Mouse (Mus musculus) ES-E14 (cell line): ENCODE measurements around the gene Fam184a. TPM values are rescaled to one million over a fixed set of nuclear protein-coding genes. Genes with fewer than 3 reads are reported as not detected.

Experiments
- DNase-seq: peaks from one replicate; pipeline ENCODE4 v3.0.0-alpha.2; 2013; ENCODE audit warnings: low read depth, low spot score
- H3K27ac ChIP-seq: 2 replicates; pipeline ENCODE4 v1.5.1; 2012; ENCODE audit warnings: low read depth, mild to moderate bottlenecking, low read length, moderate library complexity, mixed read lengths; ENCODE audit not compliant: poor library complexity, insufficient read depth, severe bottlenecking
- H3K36me3 ChIP-seq: 2 replicates; pipeline ENCODE4 v1.6.1; 2012; ENCODE audit warnings: mild to moderate bottlenecking, low read length, moderate library complexity, mixed read lengths; ENCODE audit not compliant: control insufficient read depth, poor library complexity, insufficient read depth, severe bottlenecking
- H3K4me1 ChIP-seq, 2 experiments: fragments of 150-350 bp in 1 of 2; sonication (generic) in 1 of 2; 2 replicates each; pipeline ENCODE4 v1.6.1; 2012; ENCODE audit warnings: low read length in 2 of 2, mild to moderate bottlenecking in 1 of 2, mixed read lengths in 1 of 2; ENCODE audit not compliant: control insufficient read depth in 2 of 2, insufficient read depth in 2 of 2, poor library complexity in 1 of 2
- H3K4me3 ChIP-seq, 2 experiments: fragments of 150-350 bp in 1 of 2; sonication (generic) in 1 of 2; 2 replicates each; pipeline ENCODE4 v1.5.1; 2012; ENCODE audit warnings: low read length in 2 of 2, low read depth in 1 of 2, mild to moderate bottlenecking in 1 of 2, mixed read lengths in 1 of 2; ENCODE audit not compliant: insufficient read depth in 1 of 2, poor library complexity in 1 of 2, severe bottlenecking in 1 of 2
- H3K9ac ChIP-seq: 2 replicates; pipeline ENCODE4 v1.6.1; 2012; ENCODE audit warnings: low read depth, mild to moderate bottlenecking, low read length, mixed read lengths; ENCODE audit not compliant: poor library complexity, insufficient read depth, severe bottlenecking
- H3K9me3 ChIP-seq: fragments of 150-350 bp; sonication (generic); 2 replicates; pipeline ENCODE4 v1.6.1; 2012; ENCODE audit warnings: low read depth, mild to moderate bottlenecking, low read length; ENCODE audit not compliant: control insufficient read depth, insufficient read depth
- CHD2 ChIP-seq: IDR thresholded peaks from 2 replicates; pipeline ENCODE4 v1.6.1; 2014; ENCODE audit warnings: mild to moderate bottlenecking, low read depth, low read length, inconsistent platforms
- HCFC1 ChIP-seq: IDR thresholded peaks from 2 replicates; pipeline ENCODE4 v1.6.1; 2012; ENCODE audit warnings: low read length, inconsistent platforms, borderline replicate concordance; ENCODE audit not compliant: insufficient read depth
- MAFK ChIP-seq: IDR thresholded peaks from 2 replicates; pipeline ENCODE4 v1.6.1; 2014; ENCODE audit warnings: mild to moderate bottlenecking, low read depth, low read length, inconsistent platforms; ENCODE audit not compliant: insufficient read depth
- ZC3H11A ChIP-seq: IDR thresholded peaks from 2 replicates; pipeline ENCODE4 v1.6.1; 2012; ENCODE audit warnings: low read depth, mild to moderate bottlenecking, inconsistent platforms, low read length, borderline replicate concordance
- ZNF384 ChIP-seq: IDR thresholded peaks from 2 replicates; pipeline ENCODE4 v1.6.1; 2012; ENCODE audit warnings: low read depth, low read length, inconsistent platforms
- in situ Hi-C, 2 experiments: fragments of 600-800 bp; cut with MboI; formaldehyde crosslinking; loops; one replicate each; pipeline ENCODE4 v1.15.1; 2025; ENCODE audit warnings: low sequenced_read_pairs in 2 of 2, inconsistent platforms in 1 of 2; ENCODE audit not compliant: unreplicated experiment in 2 of 2
- total RNA-seq: library from RNA; depleted of rRNA; stranded (reverse); fragments of 300-350 nt; gene quantifications from 2 replicates; pipeline ENCODE4 v1.2.3, GENCODE M21; 2012

Gene Fam184a
- total RNA-seq, 1 experiment = 2.4 TPM

DNA sequence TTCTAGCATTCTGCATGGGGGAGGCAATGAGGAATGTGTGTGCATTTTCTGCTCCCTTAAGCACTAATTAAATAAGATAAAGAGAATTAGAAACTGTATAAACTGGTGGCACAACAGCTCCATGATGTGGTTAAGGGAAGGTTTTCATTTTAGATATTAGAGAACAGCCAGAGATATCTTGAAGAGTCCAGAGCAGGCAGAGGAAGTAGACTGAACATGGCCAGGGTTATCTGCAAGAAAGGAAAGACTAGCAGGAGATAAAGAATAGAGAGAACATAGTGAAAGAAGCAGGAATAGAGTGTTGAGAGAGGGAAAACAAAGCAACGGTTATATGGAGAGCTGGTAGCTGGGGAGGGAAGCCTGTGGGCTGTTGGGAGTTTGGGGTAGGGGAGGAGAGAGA is 1.8 kb upstream of the Fam184a start:
- no peak overlapping the region for H3K9ac ChIP-seq
- H3K27ac ChIP-seq = no peak overlapping the region
- no peaks in the 10 kb centered on the region for H3K9me3 ChIP-seq
- no peak overlapping the region for H3K4me3 ChIP-seq
- no peak for TF ChIP-seq MAFK
- TF ChIP-seq ZC3H11A = no peak
- no peak for TF ChIP-seq HCFC1
- TF ChIP-seq ZNF384 = no peak
- TF ChIP-seq CHD2 = no peak
- no peak for DNase-seq
- in situ Hi-C loops = no loop called here
- no peaks in the 10 kb centered on the region for H3K36me3 ChIP-seq
- no peaks in the 10 kb centered on the region for H3K4me1 ChIP-seq

DNA sequence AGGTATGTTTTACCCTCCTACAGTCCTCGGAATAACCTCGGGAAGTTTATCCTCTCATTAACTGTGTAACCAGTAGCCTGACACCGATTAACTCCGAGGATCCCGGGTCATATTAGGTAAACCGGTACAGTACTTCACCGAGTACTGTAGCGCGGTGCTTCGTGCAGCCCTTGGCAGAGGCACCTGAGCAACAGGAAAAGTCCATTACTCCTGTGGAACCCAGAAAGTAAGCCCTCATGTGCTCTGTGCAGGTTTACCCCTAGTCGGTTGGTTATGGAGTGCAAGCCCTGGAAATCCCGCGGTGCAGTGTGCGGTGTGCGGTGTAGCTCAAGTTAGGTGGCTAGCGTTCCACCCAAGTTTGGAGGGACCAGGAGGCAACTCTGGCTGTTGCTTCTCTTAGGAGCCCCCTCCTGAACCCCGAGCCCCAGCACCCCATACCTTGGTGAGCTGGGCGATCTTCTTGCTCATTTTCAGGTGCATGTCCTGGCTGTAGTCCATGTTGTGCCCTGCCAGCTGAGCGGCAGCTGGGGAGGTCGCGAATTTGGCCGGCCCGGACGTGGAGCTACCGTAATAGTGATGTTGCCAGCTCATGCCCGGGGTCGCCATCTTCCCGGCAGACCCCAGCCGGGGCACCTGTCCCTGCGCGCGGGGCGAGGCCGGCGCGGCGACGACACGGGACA is 508 bp downstream of the Fam184a start:
- no peak overlapping the region for H3K27ac ChIP-seq
- H3K36me3 ChIP-seq = no peaks in the 10 kb centered on the region
- no peak for DNase-seq
- no peaks in the 10 kb centered on the region for H3K4me1 ChIP-seq
- H3K4me3 ChIP-seq = peak overlapping the region; percentile 79 to 87
- no peaks in the 10 kb centered on the region for H3K9me3 ChIP-seq
- in situ Hi-C loops = no loop called here
- H3K9ac ChIP-seq = peak overlapping the region; percentile 71; the same call in 1 of the 2 replicates
- no peak for TF ChIP-seq HCFC1
- TF ChIP-seq MAFK = no peak
- TF ChIP-seq ZC3H11A = no peak
- TF ChIP-seq ZNF384 = no peak
- no peak for TF ChIP-seq CHD2

DNA sequence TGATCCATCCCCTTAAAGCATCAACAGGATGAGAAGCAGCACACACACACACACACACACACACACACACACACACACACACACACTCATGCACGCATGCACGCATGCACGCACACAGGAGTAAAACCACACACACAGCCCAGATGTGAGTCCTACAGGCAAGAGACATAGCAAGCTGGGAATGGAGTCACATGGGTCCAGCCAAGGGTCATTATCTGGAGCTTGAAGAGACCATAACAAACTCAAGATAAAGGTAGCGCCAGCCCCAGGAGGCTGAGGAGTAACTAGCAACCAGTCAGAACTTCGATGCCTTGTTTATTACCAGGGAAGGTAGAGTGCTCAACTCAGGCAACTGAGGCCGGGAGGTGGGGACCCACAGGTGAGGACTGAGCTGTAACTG is 4.9 kb downstream of the Fam184a start:
- TF ChIP-seq ZC3H11A (no peak), HCFC1 (no peak), MAFK (no peak), ZNF384 (no peak), CHD2 (no peak)
- no peak for DNase-seq
- no peaks in the 10 kb centered on the region for H3K36me3 ChIP-seq
- no peak overlapping the region for H3K27ac ChIP-seq
- no peak overlapping the region for H3K4me3 ChIP-seq
- H3K9ac ChIP-seq = no peak overlapping the region
- no peaks in the 10 kb centered on the region for H3K4me1 ChIP-seq
- in situ Hi-C loops = no loop called here
- H3K9me3 ChIP-seq = no peaks in the 10 kb centered on the region

DNA sequence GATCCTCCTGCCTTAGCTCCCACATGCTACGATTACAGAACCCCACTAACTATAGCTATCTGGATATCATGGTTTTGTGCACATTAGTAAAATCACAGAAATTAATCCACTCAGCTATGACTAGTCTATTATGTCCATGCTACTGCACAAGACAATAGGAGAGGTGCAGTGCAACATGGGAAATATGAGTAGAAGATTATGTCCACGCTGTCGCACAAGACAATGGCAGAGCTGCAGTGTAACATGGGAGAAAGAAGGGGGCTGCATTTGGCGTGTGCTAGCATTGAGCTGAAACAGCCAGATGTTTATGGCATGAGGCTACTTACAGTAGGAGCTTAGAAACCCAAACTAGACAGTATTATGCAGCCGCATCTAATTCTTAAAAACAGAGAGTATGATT is 8.0 kb downstream of the Fam184a start:
- TF ChIP-seq MAFK (no peak), CHD2 (no peak), ZC3H11A (no peak), ZNF384 (no peak), HCFC1 (no peak)
- H3K4me1 ChIP-seq = no peaks in the 10 kb centered on the region
- H3K27ac ChIP-seq = no peak overlapping the region
- no peak overlapping the region for H3K4me3 ChIP-seq
- in situ Hi-C loops = no loop called here
- H3K9ac ChIP-seq = no peak overlapping the region
- DNase-seq = no peak
- H3K36me3 ChIP-seq = no peaks in the 10 kb centered on the region
- no peaks in the 10 kb centered on the region for H3K9me3 ChIP-seq

DNA sequence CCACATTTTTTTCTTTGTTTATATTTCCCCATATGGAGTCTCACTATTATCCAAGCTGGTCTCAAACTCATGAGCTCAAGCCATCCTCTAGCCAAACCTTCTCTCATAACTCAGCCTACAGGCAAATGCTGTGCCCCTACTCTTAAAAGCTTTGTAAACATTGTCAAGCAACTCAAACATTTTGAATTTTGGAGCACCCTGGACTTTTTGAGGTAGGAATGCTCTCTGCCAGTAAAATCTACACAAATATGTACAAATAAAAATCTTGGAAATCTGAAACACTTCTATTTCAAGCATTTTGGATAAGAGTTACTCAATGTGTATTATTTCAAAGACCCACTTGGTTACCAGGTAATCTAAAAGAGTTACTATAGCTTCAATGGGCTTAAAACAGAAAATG is 10.9 kb downstream of the Fam184a start:
- no peaks in the 10 kb centered on the region for H3K36me3 ChIP-seq
- H3K27ac ChIP-seq = no peak overlapping the region
- no peak for DNase-seq
- H3K9me3 ChIP-seq = no peaks in the 10 kb centered on the region
- TF ChIP-seq ZNF384 (no peak), CHD2 (no peak), MAFK (no peak), HCFC1 (no peak), ZC3H11A (no peak)
- H3K4me1 ChIP-seq = no peaks in the 10 kb centered on the region
- no peak overlapping the region for H3K9ac ChIP-seq
- in situ Hi-C loops = no loop called here
- no peak overlapping the region for H3K4me3 ChIP-seq
